Mouse (Mus musculus) layer of hippocampus, postnatal 36 days (tissue): ENCODE measurements at regions not wholly inside any gene's neighbourhood (a gene's known extent, or its start where the extent isn't known, plus 50 kb on each side); places are given as distances from the start of the nearest gene placed in this dataset.

Experiments
- DNase-seq, 2 experiments: peaks; one replicate each; pipeline ENCODE4 v3.0.0; 2022

DNA sequence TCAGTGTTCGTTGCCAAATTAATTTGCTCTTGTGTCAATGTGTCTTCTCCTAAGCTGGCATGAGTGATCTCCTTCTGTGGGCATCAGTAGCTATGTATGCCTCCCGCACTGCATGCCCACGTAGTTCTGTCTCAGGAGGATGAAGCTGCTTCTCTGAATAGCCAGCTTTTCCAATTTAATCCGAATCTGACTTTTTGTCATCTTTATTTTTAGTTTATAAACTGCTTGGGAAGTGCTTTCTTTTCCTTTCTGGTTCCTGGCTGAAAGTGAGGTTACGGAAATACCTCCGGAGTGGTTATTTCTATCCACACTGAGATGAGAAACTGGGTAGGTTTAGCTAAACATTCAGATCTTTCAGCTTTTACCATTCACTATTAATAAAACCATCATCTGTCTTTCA is 337.2 kb upstream of the Atp2b1 start:
- DNase-seq: no peak

DNA sequence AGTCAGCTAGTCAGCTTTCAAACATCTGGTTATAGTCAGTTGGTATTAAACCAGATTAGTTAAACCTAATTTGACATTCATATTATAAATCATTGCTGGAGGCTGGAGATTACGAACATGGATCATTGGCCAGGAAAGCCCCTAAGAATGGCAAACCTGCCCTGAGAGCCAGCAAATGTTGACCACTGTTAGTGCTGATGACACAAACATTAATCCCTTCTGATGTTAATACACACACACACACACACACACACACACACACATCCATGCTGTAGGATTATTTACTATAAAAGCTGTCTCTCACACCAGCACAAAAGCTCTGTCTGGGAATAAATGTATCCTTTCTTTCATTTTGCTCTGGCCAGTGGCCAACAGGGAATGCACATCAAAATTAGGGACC is 329.4 kb upstream of the Atp2b1 start:
- DNase-seq: no peak

GRCm38 (mm10) chr10:98589726-98590125 is 324.5 kb upstream of the Atp2b1 start:
- no peak for DNase-seq

DNA sequence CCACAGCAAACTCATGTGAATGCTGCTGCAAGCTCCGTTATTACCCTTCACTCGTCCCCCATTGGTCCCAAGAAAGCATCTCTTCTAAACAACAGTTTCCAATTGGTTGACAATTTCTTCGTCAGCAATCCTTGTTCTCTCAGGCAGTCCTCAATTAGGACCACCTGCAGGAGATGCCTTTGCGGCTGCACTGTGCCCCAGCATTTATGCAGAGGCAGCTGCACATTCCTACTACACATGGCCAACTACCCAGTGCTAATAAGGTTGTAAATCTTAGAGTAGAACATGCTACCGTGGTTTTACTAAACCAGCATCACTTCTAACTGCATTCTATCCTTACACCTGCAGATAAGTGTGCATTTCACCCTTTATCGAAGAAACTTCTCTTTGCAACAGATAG is 322.1 kb upstream of the Atp2b1 start:
- no peak for DNase-seq

GRCm38 (mm10) chr10:98593910-98594309 is 320.3 kb upstream of the Atp2b1 start:
- no peak for DNase-seq

GRCm38 (mm10) chr10:98608221-98608941 is 305.8 kb upstream of the Atp2b1 start:
- DNase-seq: peak; percentile 11 to 16

GRCm38 (mm10) chr10:98610708-98611107 is 303.5 kb upstream of the Atp2b1 start:
- DNase-seq: no peak

- no peak for DNase-seq
Observed at GRCm38 (mm10) chr10:98611707-98612360, 302.4 kb upstream of the Atp2b1 start.

DNA sequence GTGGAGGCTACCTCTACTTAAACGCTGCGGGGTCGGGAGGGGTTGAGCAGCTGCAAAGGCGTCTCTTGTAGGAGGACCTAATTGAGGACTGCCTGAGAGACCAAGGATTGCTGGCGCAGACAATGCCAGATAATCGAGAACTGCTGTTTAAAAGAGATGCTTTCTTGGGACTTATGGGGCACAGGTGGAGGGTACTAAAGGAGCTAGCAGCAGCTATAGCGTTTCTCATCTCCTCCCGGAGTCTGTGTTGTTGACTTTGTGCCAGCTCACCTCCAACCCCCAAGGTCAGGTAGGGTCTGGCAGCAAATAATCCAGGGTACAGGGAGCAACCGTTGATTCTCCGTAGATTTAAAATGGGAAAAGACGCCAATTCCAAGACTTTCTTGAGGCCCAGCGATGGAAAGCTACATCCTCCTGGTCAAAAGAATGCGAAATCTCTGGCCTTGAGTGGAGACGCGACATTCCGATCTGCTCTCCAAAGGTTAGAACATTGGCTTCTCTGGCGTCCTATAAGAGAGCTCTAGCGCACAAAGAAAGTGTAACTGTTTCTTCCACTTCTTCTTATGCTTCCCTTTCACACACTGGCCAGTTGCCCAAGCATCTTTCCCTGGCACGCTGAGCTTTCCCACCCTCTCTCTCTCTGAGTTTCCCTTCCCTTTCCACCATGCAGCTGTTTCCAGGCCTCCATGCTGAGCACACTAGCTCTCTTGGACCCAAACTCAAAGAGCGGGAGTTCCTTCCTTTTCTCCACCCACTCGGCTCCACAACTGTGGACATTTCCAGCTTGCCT is 295.3 kb upstream of the Atp2b1 start:
- no peak for DNase-seq

DNA sequence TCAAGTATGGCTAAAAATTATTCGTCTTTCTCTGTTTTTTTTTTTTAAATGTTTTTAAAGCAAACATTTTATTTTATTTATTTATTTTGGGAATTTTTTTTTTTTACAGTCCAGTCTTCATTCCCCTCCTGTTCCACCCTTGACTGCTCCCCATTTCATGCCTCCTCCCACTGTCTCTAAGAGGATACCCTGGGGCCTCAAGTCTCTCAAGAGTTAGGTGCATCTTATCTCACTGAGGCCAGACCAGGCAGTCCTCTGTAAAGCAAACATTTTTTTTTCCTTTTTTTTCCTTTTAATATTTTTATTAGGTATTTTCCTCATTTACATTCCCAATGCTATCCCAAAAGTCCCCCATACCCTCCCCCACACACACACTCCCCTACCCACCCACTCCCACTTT is 290.1 kb upstream of the Atp2b1 start:
- no peak for DNase-seq

DNA sequence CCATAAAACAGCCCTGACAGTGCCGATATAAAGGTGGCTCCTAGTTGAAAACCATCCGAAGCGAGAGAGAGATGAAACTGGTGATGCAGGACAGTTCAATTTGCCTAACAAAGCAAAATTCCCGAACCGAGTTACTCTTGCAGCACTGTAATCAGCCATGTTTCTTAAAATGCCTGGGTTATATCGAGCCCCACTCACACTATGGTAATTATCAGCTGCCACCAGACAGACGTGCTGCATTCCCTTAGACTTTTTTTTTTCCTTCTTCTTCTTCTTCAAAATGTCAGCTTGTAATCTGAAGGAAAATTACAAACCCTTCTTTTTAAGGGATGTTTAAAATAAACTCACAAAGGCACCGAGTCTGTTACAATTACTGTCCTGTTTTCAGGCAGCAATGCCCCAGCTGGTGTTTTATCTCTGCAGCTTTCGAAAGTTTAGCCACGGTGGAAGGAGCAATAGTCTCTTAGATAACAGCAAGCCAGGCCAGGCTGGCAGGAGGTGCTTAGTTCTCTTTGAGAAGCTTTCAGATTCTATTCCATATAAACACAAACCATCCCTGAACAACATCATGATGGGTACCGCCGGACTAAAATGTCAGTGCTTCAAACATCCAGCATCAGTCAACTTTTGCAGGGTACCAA is 289.4 kb upstream of the Atp2b1 start:
- DNase-seq: no peak

- no peak for DNase-seq
Observed at GRCm38 (mm10) chr10:98628191-98628590, 286.0 kb upstream of the Atp2b1 start.

DNA sequence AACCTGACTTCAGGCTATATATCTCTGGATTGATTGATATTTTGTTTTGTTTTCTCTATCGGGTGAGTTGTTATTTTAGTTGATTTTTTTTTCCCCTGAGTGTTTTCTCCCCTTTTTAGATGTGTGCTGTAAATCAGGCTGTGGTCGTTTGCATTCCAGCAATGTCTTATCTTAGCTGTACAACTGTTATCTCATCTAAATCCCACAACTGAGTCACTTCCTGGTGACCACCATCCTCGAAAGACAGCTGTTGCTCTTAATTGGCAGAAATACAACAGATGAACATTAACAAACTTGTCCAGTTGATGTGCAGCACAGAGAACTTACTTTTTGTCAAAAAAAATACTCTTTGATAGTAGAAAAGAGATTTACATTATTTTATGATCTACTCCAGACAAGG is 285.0 kb upstream of the Atp2b1 start:
- DNase-seq: no peak

- no peak for DNase-seq
Observed at GRCm38 (mm10) chr10:98637759-98638611, 276.2 kb upstream of the Atp2b1 start.

GRCm38 (mm10) chr10:98645681-98646122 is 268.5 kb upstream of the Atp2b1 start:
- DNase-seq: peak in 1 of 2 experiments; percentile 32

GRCm38 (mm10) chr10:98646311-98646999 is 267.8 kb upstream of the Atp2b1 start:
- peak in 1 of 2 experiments; percentile 5 for DNase-seq

DNA sequence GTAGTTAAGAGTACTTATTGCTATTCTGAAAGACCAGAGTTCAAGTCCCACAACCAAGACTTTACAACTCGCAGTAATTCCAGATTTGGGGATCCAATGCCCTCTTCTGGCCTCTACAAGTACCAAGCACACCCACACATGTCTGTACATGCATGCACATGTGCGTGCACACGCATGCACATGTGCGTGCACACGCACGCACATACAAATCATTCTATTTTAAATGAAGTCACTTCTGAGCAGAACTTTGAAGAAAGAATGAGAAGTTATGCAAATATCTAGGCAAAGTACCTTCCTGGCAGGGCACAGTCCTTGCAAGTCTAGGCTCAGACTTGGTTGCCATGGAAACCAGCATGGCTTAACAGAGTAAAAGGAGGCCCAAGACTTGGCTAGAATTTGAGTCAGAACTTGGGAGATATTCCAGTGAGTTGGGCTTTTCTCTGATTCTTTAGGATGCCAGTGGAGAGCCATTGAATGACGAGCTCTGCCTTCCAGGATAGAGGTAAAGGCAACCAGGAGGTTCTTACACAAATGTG is 265.4 kb upstream of the Atp2b1 start:
- no peak for DNase-seq

GRCm38 (mm10) chr10:98650533-98650932 is 263.7 kb upstream of the Atp2b1 start:
- DNase-seq: no peak

DNA sequence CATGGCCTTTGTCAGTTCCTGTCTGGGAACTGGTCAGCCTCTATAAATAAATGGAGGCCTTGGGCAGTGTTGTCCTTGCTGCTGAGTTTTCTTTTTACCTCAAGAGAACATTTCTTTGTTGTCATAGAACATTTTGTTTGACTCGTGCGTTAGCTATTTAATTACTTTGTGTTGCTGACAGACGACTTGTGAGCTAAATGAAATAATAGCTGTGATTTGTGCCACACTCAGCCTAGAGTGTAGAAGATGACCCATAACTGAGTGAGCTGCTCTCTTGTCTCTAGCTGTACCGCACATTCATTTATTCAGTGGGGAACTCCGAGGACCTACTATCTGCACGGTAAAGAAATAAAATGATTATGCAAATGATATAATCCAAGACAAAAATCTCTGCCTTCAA is 263.1 kb upstream of the Atp2b1 start:
- no peak for DNase-seq

DNA sequence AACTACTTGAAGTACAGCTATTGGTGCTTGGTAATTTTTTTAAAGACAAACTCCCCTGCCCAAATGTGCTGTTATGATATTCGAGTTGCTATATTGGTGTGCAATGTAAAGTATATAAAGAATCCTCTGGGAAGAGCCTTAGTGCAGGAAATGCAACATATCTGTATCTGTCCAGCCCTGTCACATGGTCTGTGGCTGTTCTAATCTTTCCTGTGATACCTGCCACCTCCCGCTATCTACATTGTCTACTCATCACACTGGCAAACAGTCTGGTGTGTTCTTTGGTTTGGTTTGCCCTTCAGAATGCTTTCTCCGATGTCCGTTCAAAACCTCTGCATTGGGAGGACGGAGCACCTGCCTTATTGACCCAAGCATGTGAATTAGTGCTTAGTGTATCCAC is 262.6 kb upstream of the Atp2b1 start:
- no peak for DNase-seq

GRCm38 (mm10) chr10:98652084-98652483 is 262.1 kb upstream of the Atp2b1 start:
- no peak for DNase-seq
